Mouse (Mus musculus): ENCODE data around the gene Arhgef25. TPM values are rescaled to one million over a fixed set of nuclear protein-coding genes. Genes with fewer than 3 reads are reported as not detected.

The Arhgef25 gene
- polyA plus RNA-seq, 1 experiment: not detected

GRCm38 (mm10) chr10:127185101-127185500 lies 4.8 kb downstream of the Arhgef25 start:
- 70% methylated on average over 9 of the region's 9 CpGs for WGBS
- no peak for TF ChIP-seq CTCF (IDR thresholded peaks at IDR 0.05; ENCODE audit: insufficient read depth, low read depth, low read length)
- TF ChIP-seq POLR2A (IDR thresholded peaks at IDR 0.05; ENCODE audit: insufficient read depth, low read depth, low read length): no peak
- peaks cover 29% of the 10 kb centered on the region for H3K4me1 ChIP-seq (ENCODE audit: control insufficient read depth, insufficient read depth, low read length)
- H3K27ac ChIP-seq (ENCODE audit: insufficient read depth, low read depth, low read length): no peak overlapping the region
- H3K4me3 ChIP-seq (ENCODE audit: insufficient read depth, low read depth, low read length): no peak overlapping the region

- 46% methylated on average over 20 of the region's 20 CpGs for WGBS
- no peak for TF ChIP-seq CTCF (IDR thresholded peaks at IDR 0.05; ENCODE audit: insufficient read depth, low read depth, low read length)
- TF ChIP-seq POLR2A (IDR thresholded peaks at IDR 0.05; ENCODE audit: insufficient read depth, low read depth, low read length): no peak
- H3K4me1 ChIP-seq (ENCODE audit: control insufficient read depth, insufficient read depth, low read length): peaks cover 27% of the 10 kb centered on the region
- H3K27ac ChIP-seq (ENCODE audit: insufficient read depth, low read depth, low read length): no peak overlapping the region
- no peak overlapping the region for H3K4me3 ChIP-seq (ENCODE audit: insufficient read depth, low read depth, low read length)
These were observed 6.1 kb downstream of the Arhgef25 start for GRCm38 (mm10) chr10:127183759-127184158.

GRCm38 (mm10) chr10:127182624-127183023 lies 7.3 kb downstream of the Arhgef25 start:
- peaks cover 32% of the 10 kb centered on the region for H3K4me1 ChIP-seq (ENCODE audit: control insufficient read depth, insufficient read depth, low read length)
- H3K4me3 ChIP-seq (ENCODE audit: insufficient read depth, low read depth, low read length): no peak overlapping the region
- WGBS: 91% methylated on average over 4 of the region's 4 CpGs
- H3K27ac ChIP-seq (ENCODE audit: insufficient read depth, low read depth, low read length): no peak overlapping the region
- TF ChIP-seq CTCF (IDR thresholded peaks at IDR 0.05; ENCODE audit: insufficient read depth, low read depth, low read length): no peak
- no peak for TF ChIP-seq POLR2A (IDR thresholded peaks at IDR 0.05; ENCODE audit: insufficient read depth, low read depth, low read length)

- peaks cover 30% of the 10 kb centered on the region for H3K4me1 ChIP-seq (ENCODE audit: control insufficient read depth, insufficient read depth, low read length)
- no peak overlapping the region for H3K27ac ChIP-seq (ENCODE audit: insufficient read depth, low read depth, low read length)
- TF ChIP-seq CTCF (IDR thresholded peaks at IDR 0.05; ENCODE audit: insufficient read depth, low read depth, low read length): no peak
- TF ChIP-seq POLR2A (IDR thresholded peaks at IDR 0.05; ENCODE audit: insufficient read depth, low read depth, low read length): no peak
- 68% methylated on average over 6 of the region's 6 CpGs for WGBS
- no peak overlapping the region for H3K4me3 ChIP-seq (ENCODE audit: insufficient read depth, low read depth, low read length)
These were observed 8.3 kb downstream of the Arhgef25 start for GRCm38 (mm10) chr10:127181566-127181965.

- no peak overlapping the region for H3K27ac ChIP-seq (ENCODE audit: insufficient read depth, low read depth, low read length)
- WGBS: 58% methylated on average over 3 of the region's 3 CpGs
These were observed 9.2 kb downstream of the Arhgef25 start for GRCm38 (mm10) chr10:127180695-127181047.

GRCm38 (mm10) chr10:127179871-127180694 lies 9.8 kb downstream of the Arhgef25 start, which contains the start of gene Slc26a10:
TSS of gene Slc26a10 (minus strand) at chr10:127180645.
- Histone ChIP-seq H3K27ac (ENCODE audit: insufficient read depth, low read depth, low read length) (no peak within 1 kb of the TSS), H3K4me3 (ENCODE audit: insufficient read depth, low read depth, low read length) (peak within 1 kb of the TSS; percentile 19)
- TF ChIP-seq CTCF (IDR thresholded peaks at IDR 0.05; ENCODE audit: insufficient read depth, low read depth, low read length) (no peak), POLR2A (IDR thresholded peaks at IDR 0.05; ENCODE audit: insufficient read depth, low read depth, low read length) (no peak)

More at GRCm38 (mm10) chr10:127180695-127181047, 9.2 kb downstream of the Arhgef25 start:
- Histone ChIP-seq H3K4me1 (ENCODE audit: control insufficient read depth, insufficient read depth, low read length) (peaks cover 30% of the 10 kb centered on the region), H3K4me3 (ENCODE audit: insufficient read depth, low read depth, low read length) (no peak overlapping the region)
- TF ChIP-seq CTCF (IDR thresholded peaks at IDR 0.05; ENCODE audit: insufficient read depth, low read depth, low read length): no peak
- TF ChIP-seq POLR2A (IDR thresholded peaks at IDR 0.05; ENCODE audit: insufficient read depth, low read depth, low read length): no peak

GRCm38 (mm10) chr10:127178286-127179027 lies 11.4 kb downstream of the Arhgef25 start:
- WGBS: 12% methylated on average over 41 of the region's 41 CpGs
- TF ChIP-seq CTCF (IDR thresholded peaks at IDR 0.05; ENCODE audit: insufficient read depth, low read depth, low read length) (no peak), POLR2A (IDR thresholded peaks at IDR 0.05; ENCODE audit: insufficient read depth, low read depth, low read length) (no peak)

More at GRCm38 (mm10) chr10:127179871-127180694, 9.8 kb downstream of the Arhgef25 start, which contains the start of gene Slc26a10:
- WGBS: 6% methylated on average over 34 of the region's 34 CpGs
- peaks cover 30% of the 10 kb centered on the region for H3K4me1 ChIP-seq (ENCODE audit: control insufficient read depth, insufficient read depth, low read length)

GRCm38 (mm10) chr10:127177719-127178118 lies 12.2 kb downstream of the Arhgef25 start:
- TF ChIP-seq CTCF (IDR thresholded peaks at IDR 0.05; ENCODE audit: insufficient read depth, low read depth, low read length): peak; percentile 64
- TF ChIP-seq POLR2A (IDR thresholded peaks at IDR 0.05; ENCODE audit: insufficient read depth, low read depth, low read length): no peak
- under 1% methylated on average over 23 of the region's 23 CpGs for WGBS
- H3K27ac ChIP-seq (ENCODE audit: insufficient read depth, low read depth, low read length): no peak overlapping the region

More at GRCm38 (mm10) chr10:127178286-127179027, 11.4 kb downstream of the Arhgef25 start:
- H3K4me1 ChIP-seq (ENCODE audit: control insufficient read depth, insufficient read depth, low read length): peaks cover 30% of the 10 kb centered on the region
- H3K4me3 ChIP-seq (ENCODE audit: insufficient read depth, low read depth, low read length): peak overlapping the region; percentile 35
- H3K27ac ChIP-seq (ENCODE audit: insufficient read depth, low read depth, low read length): no peak overlapping the region

GRCm38 (mm10) chr10:127177235-127177634 lies 12.6 kb downstream of the Arhgef25 start:
- Histone ChIP-seq H3K27ac (ENCODE audit: insufficient read depth, low read depth, low read length) (no peak overlapping the region), H3K4me3 (ENCODE audit: insufficient read depth, low read depth, low read length) (no peak overlapping the region), H3K4me1 (ENCODE audit: control insufficient read depth, insufficient read depth, low read length) (peaks cover 30% of the 10 kb centered on the region)
- no peak for TF ChIP-seq CTCF (IDR thresholded peaks at IDR 0.05; ENCODE audit: insufficient read depth, low read depth, low read length)
- no peak for TF ChIP-seq POLR2A (IDR thresholded peaks at IDR 0.05; ENCODE audit: insufficient read depth, low read depth, low read length)
- WGBS: 27% methylated on average over 9 of the region's 9 CpGs

More at GRCm38 (mm10) chr10:127177719-127178118, 12.2 kb downstream of the Arhgef25 start:
- Histone ChIP-seq H3K4me3 (ENCODE audit: insufficient read depth, low read depth, low read length) (peak overlapping the region; percentile 35), H3K4me1 (ENCODE audit: control insufficient read depth, insufficient read depth, low read length) (peaks cover 30% of the 10 kb centered on the region)

Data from olfactory bulb, adult 2 months (tissue).